Mouse (Mus musculus): ENCODE results near the gene Shroom4.
"Not testable (repeated sequence)": the region's sequence is repeated elsewhere in the genome, so short reads cannot be mapped to it uniquely, and the experiment has no call there.

Gene Shroom4

GRCm38 (mm10) chrX:6399626-6400397 is at the start of gene Shroom4:
Shroom4 (plus strand) TSS chrX:6399854.
- DNase-seq (ENCODE audit: low read depth, low spot score), result peak; percentile 6

DNA sequence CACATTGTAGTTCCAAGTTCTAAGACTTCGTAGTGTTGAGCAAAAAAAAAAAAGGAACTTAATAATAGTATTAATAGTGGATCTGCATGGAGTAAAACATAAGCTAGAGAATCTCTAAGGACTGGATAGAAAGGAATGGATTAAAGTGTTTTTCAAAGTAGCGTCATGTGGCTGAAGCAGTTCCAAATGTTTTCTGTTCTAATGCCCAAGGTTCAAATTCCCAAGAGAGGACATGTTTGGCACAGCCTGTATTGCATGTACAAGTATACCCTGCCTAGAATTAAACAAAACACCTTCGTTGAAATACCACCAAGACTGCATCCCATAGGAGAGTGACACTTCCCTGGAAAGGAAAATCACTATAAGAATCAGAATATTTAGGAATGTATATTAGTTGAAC is 42.8 kb upstream of the Shroom4 start:
- no peak for DNase-seq (ENCODE audit: low read depth, low spot score)

GRCm38 (mm10) chrX:6357503-6358114 is 42.0 kb upstream of the Shroom4 start:
- no peak for DNase-seq (ENCODE audit: low read depth, low spot score)

- DNase-seq (ENCODE audit: low read depth, low spot score), result no peak
Measured at GRCm38 (mm10) chrX:6368822-6369221, 30.8 kb upstream of the Shroom4 start.

DNA sequence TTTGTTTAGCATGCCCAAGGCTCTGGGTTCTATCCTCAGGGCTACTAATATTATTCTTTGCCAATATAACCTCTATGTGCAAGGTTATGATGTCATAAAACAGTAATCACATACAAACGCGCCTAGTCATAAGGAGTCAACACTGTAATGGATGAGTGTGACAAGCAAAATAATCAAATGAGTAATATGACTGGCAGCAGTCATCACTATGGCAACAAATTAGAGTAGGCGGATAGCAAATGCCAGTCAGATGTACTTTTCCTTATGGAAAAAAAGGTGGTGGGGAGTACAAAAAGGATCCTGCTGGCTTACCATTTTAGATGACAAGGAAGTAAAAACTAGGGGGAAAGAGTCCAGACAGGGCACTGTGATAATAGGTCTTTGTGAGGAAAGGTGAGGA is 28.9 kb upstream of the Shroom4 start:
- no peak for DNase-seq (ENCODE audit: low read depth, low spot score)

DNA sequence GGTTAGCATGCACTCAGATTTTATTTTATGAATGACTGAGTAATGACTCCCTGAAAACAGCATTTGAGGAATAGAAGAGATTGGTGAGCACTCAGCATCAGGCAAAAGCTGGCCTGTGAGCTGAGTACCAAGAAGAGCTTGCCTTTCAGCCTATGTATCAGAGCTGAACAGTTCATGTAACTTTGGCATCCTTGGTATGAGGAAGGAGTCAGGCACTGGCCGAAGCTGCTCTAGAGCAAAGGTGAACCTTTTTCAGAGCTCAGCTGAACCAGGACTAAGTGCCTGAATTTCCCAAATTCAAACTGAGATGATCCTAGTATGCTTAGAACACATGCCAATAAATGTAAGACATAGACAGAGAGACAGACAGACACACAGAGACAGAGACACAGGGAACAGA is 5.8 kb upstream of the Shroom4 start:
- DNase-seq (ENCODE audit: low read depth, low spot score), result no peak

GRCm38 (mm10) chrX:6399193-6399592 is 461 bp upstream of the Shroom4 start:
- no peak for DNase-seq (ENCODE audit: low read depth, low spot score)

- no peak for DNase-seq (ENCODE audit: low read depth, low spot score)
Measured at GRCm38 (mm10) chrX:6400398-6401020, 855 bp downstream of the Shroom4 start.

DNA sequence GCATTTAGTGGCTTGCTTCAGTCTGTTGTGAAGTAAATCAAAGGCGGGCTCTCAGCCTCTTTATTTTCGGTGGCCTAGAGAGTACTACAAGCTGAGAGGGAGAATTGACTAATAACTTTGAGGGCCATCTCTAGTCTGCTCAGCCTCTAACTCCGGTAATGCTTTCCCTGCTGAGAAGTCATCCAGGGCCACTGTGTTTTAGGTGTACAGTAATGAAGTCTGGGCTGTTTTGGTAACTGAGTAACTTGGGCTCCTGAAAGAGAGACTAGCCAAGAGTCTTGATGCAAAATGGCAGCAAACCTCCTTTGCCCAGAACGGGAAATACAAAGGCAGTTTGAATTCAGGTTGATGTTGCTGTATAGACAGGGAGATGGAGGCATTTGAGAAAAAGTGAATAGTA is 3.3 kb downstream of the Shroom4 start:
- DNase-seq (ENCODE audit: low read depth, low spot score), result no peak

DNA sequence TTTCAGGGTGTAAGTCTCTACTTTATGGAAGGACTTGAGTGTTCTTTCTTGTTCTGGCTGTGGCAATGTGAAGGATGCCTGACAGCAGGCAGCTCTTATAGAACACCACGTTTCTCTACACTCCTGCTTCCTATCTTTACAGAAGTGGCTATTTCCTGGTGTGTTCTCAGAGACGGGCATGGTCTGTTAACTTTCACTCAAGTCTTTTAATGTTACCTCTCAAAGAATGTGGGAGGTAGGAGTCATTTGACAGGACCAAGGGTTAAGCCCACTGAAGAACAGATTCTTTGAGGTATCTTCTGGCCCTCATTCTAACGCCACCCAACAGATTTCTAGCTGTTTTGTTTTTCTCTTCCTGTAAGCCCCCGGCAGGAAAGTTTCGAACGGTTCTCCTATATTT is 9.5 kb downstream of the Shroom4 start:
- no peak for DNase-seq (ENCODE audit: low read depth, low spot score)

- DNase-seq (ENCODE audit: low read depth, low spot score), result no peak
Measured at GRCm38 (mm10) chrX:6415412-6415811, 15.8 kb downstream of the Shroom4 start.

- DNase-seq (ENCODE audit: low read depth, low spot score), result no peak
Measured at GRCm38 (mm10) chrX:6415936-6416335, 16.3 kb downstream of the Shroom4 start.

GRCm38 (mm10) chrX:6418140-6418539 is 18.5 kb downstream of the Shroom4 start:
- DNase-seq (ENCODE audit: low read depth, low spot score), result no peak

GRCm38 (mm10) chrX:6435260-6435659 is 35.6 kb downstream of the Shroom4 start:
- no peak for DNase-seq (ENCODE audit: low read depth, low spot score)

DNA sequence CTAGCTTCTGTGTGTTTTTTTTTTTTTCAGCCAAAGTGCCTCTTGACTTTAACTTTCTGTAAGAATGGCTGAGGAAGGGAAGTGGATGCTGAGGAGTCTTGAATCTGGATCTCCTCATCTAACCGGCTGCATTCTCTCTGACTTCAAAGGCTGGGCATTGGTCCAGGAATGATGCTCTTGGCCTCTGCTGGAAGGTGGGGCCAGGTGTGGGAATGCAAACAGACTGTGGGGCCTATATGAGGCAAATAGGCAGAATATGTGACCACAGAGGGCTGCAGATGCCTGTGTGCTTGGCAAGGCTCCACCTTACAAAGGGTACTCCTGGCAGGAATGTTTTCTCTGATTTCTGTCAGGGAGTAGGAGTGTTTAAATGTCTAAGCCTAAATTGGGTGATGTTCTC is 46.8 kb downstream of the Shroom4 start:
- no peak for DNase-seq (ENCODE audit: low read depth, low spot score)

- DNase-seq (ENCODE audit: low read depth, low spot score), result no peak
Measured at GRCm38 (mm10) chrX:6448001-6448400, 48.3 kb downstream of the Shroom4 start.

DNA sequence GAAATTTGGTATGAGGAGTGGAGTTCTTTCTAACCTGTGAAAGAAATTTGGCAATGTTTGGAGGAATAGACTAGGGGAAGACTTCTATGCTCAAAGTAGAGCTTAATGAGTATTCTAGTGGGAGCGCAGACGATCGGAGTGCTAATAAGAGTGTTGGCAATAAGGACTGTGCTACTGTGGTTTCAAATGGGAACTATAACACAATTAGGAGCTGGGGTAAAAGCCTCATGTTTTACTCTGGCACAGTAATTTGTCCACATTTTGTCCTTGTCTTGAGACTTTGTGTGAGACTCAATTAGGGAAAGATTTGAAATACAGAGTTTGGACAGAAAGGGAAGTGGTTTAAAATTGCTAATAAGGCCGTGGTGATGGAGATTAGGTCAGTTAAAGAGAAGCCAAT is 53.6 kb downstream of the Shroom4 start:
- no peak for DNase-seq (ENCODE audit: low read depth, low spot score)

DNA sequence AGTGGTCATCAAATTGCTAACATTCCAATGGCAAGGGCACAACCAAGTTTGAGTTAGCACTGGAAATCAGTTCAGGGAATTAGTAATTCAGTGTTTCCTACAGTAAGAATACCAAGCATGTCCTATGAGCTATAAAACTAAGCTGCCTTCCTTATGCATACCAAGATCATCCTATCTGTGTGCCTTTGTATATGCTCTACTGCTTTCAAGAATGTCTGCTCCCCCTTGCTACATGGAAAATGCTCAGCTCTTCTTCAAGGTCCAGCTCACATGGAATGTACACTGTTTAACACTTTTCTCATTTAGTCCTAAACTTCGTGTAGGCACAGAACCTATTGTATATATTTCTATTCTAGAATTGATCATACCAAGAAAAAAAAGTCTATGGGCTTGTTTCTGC is 69.6 kb downstream of the Shroom4 start:
- DNase-seq (ENCODE audit: low read depth, low spot score), result not testable (repeated sequence)

DNA sequence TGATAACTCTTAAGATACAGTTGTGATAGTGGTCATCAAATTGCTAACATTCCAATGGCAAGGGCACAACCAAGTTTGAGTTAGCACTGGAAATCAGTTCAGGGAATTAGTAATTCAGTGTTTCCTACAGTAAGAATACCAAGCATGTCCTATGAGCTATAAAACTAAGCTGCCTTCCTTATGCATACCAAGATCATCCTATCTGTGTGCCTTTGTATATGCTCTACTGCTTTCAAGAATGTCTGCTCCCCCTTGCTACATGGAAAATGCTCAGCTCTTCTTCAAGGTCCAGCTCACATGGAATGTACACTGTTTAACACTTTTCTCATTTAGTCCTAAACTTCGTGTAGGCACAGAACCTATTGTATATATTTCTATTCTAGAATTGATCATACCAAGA is 72.9 kb downstream of the Shroom4 start:
- not testable (repeated sequence) for DNase-seq (ENCODE audit: low read depth, low spot score)

DNA sequence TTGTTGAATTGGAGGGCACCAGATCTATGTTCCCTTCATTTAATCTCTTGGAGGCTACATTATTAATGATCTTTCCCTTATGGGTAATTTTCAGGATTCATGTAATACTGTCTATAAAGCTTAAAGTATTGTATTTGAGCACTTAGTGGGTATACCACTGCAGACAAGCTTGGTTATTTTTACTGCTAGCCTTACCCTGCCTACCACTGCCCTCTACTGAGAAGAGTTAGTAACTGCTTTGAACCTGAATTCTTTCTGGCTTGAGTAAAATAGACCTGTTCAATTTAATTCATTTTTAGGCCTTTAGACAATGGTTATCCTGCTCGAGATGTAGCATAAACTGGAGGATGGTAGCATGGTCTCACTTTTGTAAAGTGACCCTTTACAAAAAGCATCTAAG is 75.5 kb downstream of the Shroom4 start:
- DNase-seq (ENCODE audit: low read depth, low spot score), result no peak

DNA sequence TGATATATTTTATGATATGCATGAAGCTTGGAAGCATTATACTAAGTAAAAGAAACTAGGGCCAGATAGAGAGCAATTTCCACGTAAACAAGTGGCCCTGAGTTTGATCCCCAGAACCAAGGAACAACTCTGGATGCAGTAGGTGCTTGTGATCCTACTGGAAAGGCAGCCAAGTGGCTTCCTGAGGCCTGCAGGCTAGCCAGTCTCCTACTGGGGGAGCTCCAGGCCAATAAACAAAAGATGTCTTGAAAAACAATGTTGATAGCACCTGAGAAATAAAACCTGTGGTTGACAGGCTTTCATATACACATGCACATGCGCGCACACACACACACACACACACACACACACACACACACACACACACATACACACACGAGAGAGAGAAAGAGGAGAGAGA is 82.6 kb downstream of the Shroom4 start:
- no peak for DNase-seq (ENCODE audit: low read depth, low spot score)

- no peak for DNase-seq (ENCODE audit: low read depth, low spot score)
Measured at GRCm38 (mm10) chrX:6483817-6484216, 84.2 kb downstream of the Shroom4 start.

DNA sequence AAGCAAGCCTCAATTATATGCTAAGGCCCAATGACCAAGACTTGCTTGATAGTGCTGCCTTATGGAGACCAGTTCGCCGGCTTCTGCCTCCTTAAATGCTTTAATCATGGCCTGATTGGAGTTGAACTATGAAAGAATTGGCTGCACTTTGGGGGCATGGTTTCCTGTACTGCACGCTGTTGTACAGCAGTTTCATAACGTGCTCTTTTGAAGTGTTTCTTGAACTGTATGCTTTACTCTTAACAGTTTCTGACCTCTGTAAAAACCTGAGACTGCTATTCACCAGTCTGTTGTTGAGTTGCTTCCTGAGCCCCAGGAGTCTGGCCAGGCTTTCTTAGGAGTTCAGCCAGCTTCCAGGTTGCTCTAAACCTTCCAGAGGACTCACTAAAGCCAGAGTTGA is 90.8 kb downstream of the Shroom4 start:
- no peak for DNase-seq (ENCODE audit: low read depth, low spot score)
